Mouse (Mus musculus) ES-E14 (cell line): ENCODE data around the gene Slc26a10.

Experiments used
- CHD2 ChIP-seq: IDR thresholded peaks from 2 replicates; pipeline ENCODE4 v1.6.1; 2014; ENCODE audit warnings: mild to moderate bottlenecking, low read depth, low read length, inconsistent platforms
- ZC3H11A ChIP-seq: IDR thresholded peaks from 2 replicates; pipeline ENCODE4 v1.6.1; 2012; ENCODE audit warnings: low read depth, mild to moderate bottlenecking, inconsistent platforms, low read length, borderline replicate concordance
- ZNF384 ChIP-seq: IDR thresholded peaks from 2 replicates; pipeline ENCODE4 v1.6.1; 2012; ENCODE audit warnings: low read depth, low read length, inconsistent platforms

GRCm38 (mm10) chr10:127173148-127174065 lies 7.0 kb downstream of the Slc26a10 start:
- TF ChIP-seq ZC3H11A (no peak), CHD2 (no peak), ZNF384 (no peak)
